Mouse (Mus musculus): ENCODE measurements around the gene Pcsk5. TPM values are rescaled to one million over a fixed set of nuclear protein-coding genes. Genes with fewer than 3 reads are reported as not detected.

Pcsk5 gene
- total and polyA plus RNA-seq, 3 experiments: not detected

DNA sequence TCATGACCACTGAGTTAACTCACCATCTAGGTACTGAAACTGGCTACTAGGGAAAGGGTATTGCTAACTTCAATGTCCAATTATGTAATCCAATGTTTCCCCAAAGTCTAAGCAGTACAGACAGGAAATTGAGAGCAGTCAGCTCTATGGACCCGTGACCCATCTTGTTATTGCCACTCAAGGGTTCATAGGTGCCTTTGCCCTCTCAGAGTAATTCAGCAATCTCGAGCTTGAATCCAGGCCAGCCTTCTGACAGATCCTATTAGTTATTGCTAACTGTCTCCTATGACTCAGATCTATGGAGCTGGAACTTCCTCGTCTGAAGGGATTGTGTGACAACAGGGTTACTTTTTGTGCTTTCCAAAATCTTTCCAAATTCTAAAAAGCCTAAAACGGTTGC is 56.1 kb downstream of the Pcsk5 start:
- in situ Hi-C loops (cut with MboI; ENCODE audit: low pct_ligation_motif_present, low pct_unique_long_range_greater_than_20kb, low sequenced_read_pairs): no loop called here
- no peak overlapping the region for H3K4me2 ChIP-seq (ENCODE audit: insufficient read depth, low read depth, poor library complexity, severe bottlenecking)
- H3K27me3 ChIP-seq (replicated peaks): no peaks in the 10 kb centered on the region
- no peak for DNase-seq (ENCODE audit: extremely low read depth)
- dilution Hi-C loops (cut with MboI; ENCODE audit: extremely low pct_ligation_motif_present, extremely low pct_unique_long_range_greater_than_20kb, low sequenced_read_pairs): no loop called here
- H3K79me2 ChIP-seq (replicated peaks; ENCODE audit: control insufficient read depth, extremely low read depth, insufficient read depth, poor library complexity, severe bottlenecking): no peaks in the 10 kb centered on the region
- no peaks in the 10 kb centered on the region for H3K36me3 ChIP-seq (replicated peaks in 1 of 2; ENCODE audit: control insufficient read depth in 1 of 2, insufficient read depth in 1 of 2, low read length in 1 of 2)
- H3K9me3 ChIP-seq (replicated peaks; ENCODE audit: low read length): no peaks in the 10 kb centered on the region
- no peak overlapping the region for H3K27ac ChIP-seq (ENCODE audit: insufficient read depth, low read depth)
- no peak overlapping the region for H3K4me3 ChIP-seq (replicated peaks in 1 of 3; ENCODE audit: low read depth in 2 of 3, low read length in 2 of 3, poor library complexity in 1 of 3)
- no peak for TF ChIP-seq IRF4 (IDR thresholded peaks at IDR 0.05; ENCODE audit: low read depth, low read length)
- TF ChIP-seq TCF12 (IDR thresholded peaks at IDR 0.05; ENCODE audit: low read depth, low read length): no peak
- no peak for TF ChIP-seq HCFC1 (IDR thresholded peaks at IDR 0.05; ENCODE audit: low read depth, low read length)
- no peak for TF ChIP-seq MEF2A (IDR thresholded peaks at IDR 0.05; ENCODE audit: borderline replicate concordance, low read depth, low read length)
- no peak for TF ChIP-seq TBP (conservative IDR thresholded peaks at IDR 0.05; ENCODE audit: low read depth, low read length)
- no peak for TF ChIP-seq E2F4 (IDR thresholded peaks at IDR 0.05; ENCODE audit: insufficient replicate concordance, low read depth, low read length)
- TF ChIP-seq SMC3 (IDR thresholded peaks at IDR 0.05; ENCODE audit: low read depth, low read length): no peak
- no peak for TF ChIP-seq BHLHE40 (IDR thresholded peaks at IDR 0.05; ENCODE audit: low read depth, low read length)
- H3K4me1 ChIP-seq (ENCODE audit: control insufficient read depth in 1 of 2, insufficient read depth in 2 of 2): no peaks in the 10 kb centered on the region
- H3K9ac ChIP-seq (ENCODE audit: insufficient read depth, low read depth): no peak overlapping the region

DNA sequence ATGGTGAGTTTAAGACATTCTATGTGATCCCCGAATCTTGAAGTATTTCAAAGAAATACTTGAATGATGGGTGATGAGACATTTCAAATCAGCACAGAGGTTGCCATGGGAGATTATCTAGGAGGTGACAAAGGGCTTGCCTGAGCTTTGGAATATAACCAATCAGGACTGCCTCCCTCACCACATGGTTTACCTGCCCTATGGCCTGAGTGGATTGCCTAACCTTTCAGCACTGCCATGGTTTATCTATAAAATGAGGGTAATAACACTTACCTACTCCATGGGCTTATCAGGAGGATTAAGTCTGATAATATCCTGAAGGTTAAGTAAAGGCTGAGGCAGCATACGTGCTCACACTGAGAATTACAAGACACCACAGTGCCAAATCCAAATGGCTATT is 61.5 kb downstream of the Pcsk5 start:
- dilution Hi-C loops (cut with MboI; ENCODE audit: extremely low pct_ligation_motif_present, extremely low pct_unique_long_range_greater_than_20kb, low sequenced_read_pairs): no loop called here

DNA sequence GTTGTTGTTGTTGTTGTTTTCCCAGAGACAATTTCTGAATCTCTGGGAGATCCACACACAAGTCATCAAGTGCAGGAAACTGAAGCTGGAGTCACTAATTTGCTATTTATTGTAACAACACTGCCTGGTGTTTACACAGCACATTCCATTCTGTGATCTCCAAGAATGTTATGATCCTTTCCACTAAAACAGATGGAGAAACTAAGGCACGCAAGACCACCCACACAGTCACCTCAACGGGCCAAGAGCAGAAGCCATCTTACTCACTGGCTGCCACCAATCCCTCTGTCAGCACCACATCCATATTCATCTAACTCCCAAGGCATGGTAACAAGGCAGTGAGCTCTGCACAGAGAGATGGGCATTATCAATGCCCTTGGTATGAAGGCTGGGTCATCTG is 62.3 kb downstream of the Pcsk5 start:
- Histone ChIP-seq H3K27ac (ENCODE audit: insufficient read depth, low read depth) (no peak overlapping the region), H3K36me3 (replicated peaks in 1 of 2; ENCODE audit: control insufficient read depth in 1 of 2, insufficient read depth in 1 of 2, low read length in 1 of 2) (no peaks in the 10 kb centered on the region), H3K4me3 (replicated peaks in 1 of 3; ENCODE audit: low read depth in 2 of 3, low read length in 2 of 3, poor library complexity in 1 of 3) (no peak overlapping the region), H3K4me1 (ENCODE audit: control insufficient read depth in 1 of 2, insufficient read depth in 2 of 2) (no peaks in the 10 kb centered on the region), H3K27me3 (replicated peaks) (no peaks in the 10 kb centered on the region), H3K9ac (ENCODE audit: insufficient read depth, low read depth) (no peak overlapping the region), H3K79me2 (replicated peaks; ENCODE audit: control insufficient read depth, extremely low read depth, insufficient read depth, poor library complexity, severe bottlenecking) (no peaks in the 10 kb centered on the region), H3K9me3 (replicated peaks; ENCODE audit: low read length) (no peaks in the 10 kb centered on the region), H3K4me2 (ENCODE audit: insufficient read depth, low read depth, poor library complexity, severe bottlenecking) (no peak overlapping the region)
- DNase-seq (ENCODE audit: extremely low read depth): no peak
- TF ChIP-seq MAFK (IDR thresholded peaks at IDR 0.05; ENCODE audit: insufficient replicate concordance, low read length) (no peak), MAZ (IDR thresholded peaks at IDR 0.05; ENCODE audit: low read depth, low read length) (no peak), ZKSCAN1 (IDR thresholded peaks at IDR 0.05; ENCODE audit: borderline replicate concordance, low read depth, low read length) (no peak), JUN (IDR thresholded peaks at IDR 0.05; ENCODE audit: insufficient read depth, low read depth, low read length) (no peak)
- in situ Hi-C loops (cut with MboI; ENCODE audit: low pct_ligation_motif_present, low pct_unique_long_range_greater_than_20kb, low sequenced_read_pairs): no loop called here
- dilution Hi-C loops (cut with MboI; ENCODE audit: extremely low pct_ligation_motif_present, extremely low pct_unique_long_range_greater_than_20kb, low sequenced_read_pairs): no loop called here

More for the DNA sequence above, 61.5 kb downstream of the Pcsk5 start:
- no peak for TF ChIP-seq PAX5 (IDR thresholded peaks at IDR 0.05; ENCODE audit: low read length)
- no peak for TF ChIP-seq CHD1 (IDR thresholded peaks at IDR 0.05; ENCODE audit: low read depth, low read length)
- no peak for TF ChIP-seq NELFE (IDR thresholded peaks at IDR 0.05; ENCODE audit: low read depth, low read length)
- no peak for TF ChIP-seq MEF2A (IDR thresholded peaks at IDR 0.05; ENCODE audit: borderline replicate concordance, low read depth, low read length)
- TF ChIP-seq GABPA (IDR thresholded peaks at IDR 0.05; ENCODE audit: insufficient replicate concordance, low read depth, low read length): no peak
- TF ChIP-seq SIN3A (IDR thresholded peaks at IDR 0.05; ENCODE audit: low read length): no peak
- no peak for TF ChIP-seq ZC3H11A (IDR thresholded peaks at IDR 0.05; ENCODE audit: low read depth, low read length)
- TF ChIP-seq JUN (IDR thresholded peaks at IDR 0.05; ENCODE audit: insufficient read depth, low read depth, low read length): no peak
- H3K9me3 ChIP-seq (replicated peaks; ENCODE audit: low read length): no peaks in the 10 kb centered on the region
- H3K79me2 ChIP-seq (replicated peaks; ENCODE audit: control insufficient read depth, extremely low read depth, insufficient read depth, poor library complexity, severe bottlenecking): no peaks in the 10 kb centered on the region
- no peaks in the 10 kb centered on the region for H3K4me1 ChIP-seq (ENCODE audit: control insufficient read depth in 1 of 2, insufficient read depth in 2 of 2)
- H3K4me3 ChIP-seq (replicated peaks in 1 of 3; ENCODE audit: low read depth in 2 of 3, low read length in 2 of 3, poor library complexity in 1 of 3): no peak overlapping the region
- H3K9ac ChIP-seq (ENCODE audit: insufficient read depth, low read depth): no peak overlapping the region
- in situ Hi-C loops (cut with MboI; ENCODE audit: low pct_ligation_motif_present, low pct_unique_long_range_greater_than_20kb, low sequenced_read_pairs): no loop called here
- H3K4me2 ChIP-seq (ENCODE audit: insufficient read depth, low read depth, poor library complexity, severe bottlenecking): no peak overlapping the region
- DNase-seq (ENCODE audit: extremely low read depth): no peak
- no peaks in the 10 kb centered on the region for H3K36me3 ChIP-seq (replicated peaks in 1 of 2; ENCODE audit: control insufficient read depth in 1 of 2, insufficient read depth in 1 of 2, low read length in 1 of 2)
- H3K27me3 ChIP-seq (replicated peaks): no peaks in the 10 kb centered on the region
- H3K27ac ChIP-seq (ENCODE audit: insufficient read depth, low read depth): no peak overlapping the region
